Mouse (Mus musculus) ZHBTc4 (cell line): ENCODE measurements around the gene Tmem139.

ENCODE experiments used
- DNase-seq: peaks from one replicate; pipeline ENCODE4 v3.0.0-alpha.2; 2011; ENCODE audit warnings: low read depth, low spot score

The Tmem139 gene

GRCm38 (mm10) chr6:42261524-42262170 lies at the start of gene Tmem139:
Tmem139 (plus strand) TSS chr6:42261970.
- peak; percentile 62 for DNase-seq

- no peak for DNase-seq
These were observed 46.7 kb upstream of the Tmem139 start, which contains the start of gene Tas2r144 for GRCm38 (mm10) chr6:42215028-42215427. Tas2r144 (plus strand) TSS chr6:42215328.

- DNase-seq = no peak
These were observed 39.5 kb upstream of the Tmem139 start for GRCm38 (mm10) chr6:42222286-42222685.

- DNase-seq = no peak
These were observed 36.7 kb upstream of the Tmem139 start for GRCm38 (mm10) chr6:42225046-42225445.

GRCm38 (mm10) chr6:42227240-42228101 lies 34.3 kb upstream of the Tmem139 start:
- peak; percentile 68 for DNase-seq

- no peak for DNase-seq
These were observed 32.2 kb upstream of the Tmem139 start for GRCm38 (mm10) chr6:42229610-42230009.

- DNase-seq = no peak
These were observed 30.6 kb upstream of the Tmem139 start for GRCm38 (mm10) chr6:42231191-42231590.

- no peak for DNase-seq
These were observed 24.4 kb upstream of the Tmem139 start for GRCm38 (mm10) chr6:42237276-42237805.

- no peak for DNase-seq
These were observed 20.3 kb upstream of the Tmem139 start for GRCm38 (mm10) chr6:42241311-42242045.

GRCm38 (mm10) chr6:42245711-42246353 lies 15.9 kb upstream of the Tmem139 start, which contains the start of gene Gstk1:
Gstk1 (plus strand) TSS chr6:42245935.
- peak; percentile 94 for DNase-seq

- peak; percentile 50 for DNase-seq
These were observed 14.6 kb upstream of the Tmem139 start for GRCm38 (mm10) chr6:42247173-42247572.

- no peak for DNase-seq
These were observed 13.8 kb upstream of the Tmem139 start for GRCm38 (mm10) chr6:42247981-42248380.

- DNase-seq = no peak
These were observed 10.0 kb upstream of the Tmem139 start for GRCm38 (mm10) chr6:42251791-42252190.

GRCm38 (mm10) chr6:42253103-42253502 lies 8.7 kb upstream of the Tmem139 start:
- DNase-seq = no peak

GRCm38 (mm10) chr6:42257303-42257863 lies 4.4 kb upstream of the Tmem139 start:
- peak; percentile 70 for DNase-seq

GRCm38 (mm10) chr6:42260430-42260829 lies 1.3 kb upstream of the Tmem139 start:
- no peak for DNase-seq

GRCm38 (mm10) chr6:42264626-42265312 lies 3.0 kb downstream of the Tmem139 start, which contains the start of gene Casp2:
Casp2 (plus strand) TSS chr6:42264985.
- peak; percentile 99 for DNase-seq

GRCm38 (mm10) chr6:42265391-42266330 lies 3.9 kb downstream of the Tmem139 start:
- DNase-seq = peak; percentile 28

- DNase-seq = no peak
These were observed 9.0 kb downstream of the Tmem139 start for GRCm38 (mm10) chr6:42270817-42271216.
